Mouse (Mus musculus) olfactory bulb, adult 2 months (tissue): Measurements from ENCODE around the gene Slc47a2. TPM values are rescaled to one million over a fixed set of nuclear protein-coding genes. Genes with fewer than 3 reads are reported as not detected.

Experiments used
- H3K27ac ChIP-seq: fragments of 200-500 bp; 2 replicates; pipeline ENCODE4 v1.5.1; 2012; ENCODE audit warnings: low read depth, low read length; ENCODE audit not compliant: insufficient read depth
- H3K4me1 ChIP-seq: fragments of 200-500 bp; 2 replicates; pipeline ENCODE4 v1.6.1; 2012; ENCODE audit warnings: low read length; ENCODE audit not compliant: control insufficient read depth, insufficient read depth
- H3K4me3 ChIP-seq: fragments of 200-500 bp; 2 replicates; pipeline ENCODE4 v1.5.1; 2012; ENCODE audit warnings: mild to moderate bottlenecking, low read depth, low read length, moderate library complexity; ENCODE audit not compliant: insufficient read depth
- CTCF ChIP-seq: fragments of 200-500 bp; IDR thresholded peaks from 2 replicates; pipeline ENCODE4 v1.5.1; 2012; ENCODE audit warnings: low read depth, mild to moderate bottlenecking, low read length, moderate library complexity; ENCODE audit not compliant: insufficient read depth
- POLR2A ChIP-seq: fragments of 200-500 bp; IDR thresholded peaks from 2 replicates; pipeline ENCODE4 v1.6.1; 2012; ENCODE audit warnings: mild to moderate bottlenecking, low read depth, low read length, moderate library complexity; ENCODE audit not compliant: insufficient read depth
- WGBS: fragments of 180-500 bp; shearing (Covaris S2); methylation state at CpG from one replicate; pipeline ENCODE4 v1.1.7; 2018; 5-methylcytosine and 5-hydroxymethylcytosine counted together
- polyA plus RNA-seq: library from polyadenylated mRNA; stranded (reverse); fragments of >200 nt; gene quantifications from 2 replicates; pipeline ENCODE4 v1.2.4, GENCODE M21; 2012; ENCODE audit warnings: low replicate concordance; ENCODE audit not compliant: missing spikeins, insufficient read depth, insufficient read length

Slc47a2 gene
- polyA plus RNA-seq, 1 experiment = not detected

DNA sequence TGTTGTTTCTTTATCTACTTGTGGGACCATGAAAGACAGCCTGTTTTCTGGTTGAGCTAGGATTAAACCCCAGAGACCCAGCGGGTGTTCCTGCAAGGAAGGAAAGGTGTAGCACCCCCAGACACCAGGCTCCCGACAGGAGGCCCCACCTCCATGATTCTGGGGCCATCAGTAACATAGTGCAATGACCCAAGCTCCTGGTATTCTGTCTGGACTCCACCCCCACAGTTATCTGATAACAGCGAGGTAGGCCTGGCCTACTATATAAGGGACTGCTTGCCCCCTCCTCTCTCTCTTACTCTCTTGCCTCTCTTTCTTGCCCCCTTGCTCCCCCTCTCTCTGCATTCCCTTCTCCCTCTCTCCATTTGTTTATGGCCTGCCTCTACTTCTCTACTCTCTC, 42.5 kb downstream of the Slc47a2 start:
- Histone ChIP-seq H3K4me3 (no peak overlapping the region), H3K27ac (no peak overlapping the region), H3K4me1 (peaks cover 17% of the 10 kb centered on the region)
- TF ChIP-seq CTCF = no peak
- TF ChIP-seq POLR2A = no peak
- WGBS = 79% methylated on average over 3 of the region's 3 CpGs

DNA sequence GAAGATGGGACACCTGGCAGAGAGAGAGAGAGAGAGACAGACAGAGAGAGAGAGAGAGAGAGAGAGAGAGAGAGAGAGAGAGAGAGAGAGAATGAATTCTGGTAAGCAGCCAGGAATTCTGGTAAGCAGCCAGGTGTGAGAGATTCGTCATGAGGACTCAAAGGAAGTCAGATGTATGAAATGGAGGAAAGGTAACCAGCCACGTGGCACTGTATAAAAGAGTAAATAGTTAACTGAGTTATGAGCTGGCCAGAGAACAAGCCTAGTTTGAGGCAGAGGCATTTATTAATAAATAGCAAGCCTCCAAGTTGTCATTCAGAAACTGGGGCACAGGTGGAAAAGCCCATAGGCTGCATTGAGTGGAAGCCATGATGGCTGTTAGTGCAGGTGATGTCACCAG, 44.8 kb downstream of the Slc47a2 start:
- TF ChIP-seq POLR2A (no peak), CTCF (no peak)
- Histone ChIP-seq H3K27ac (no peak overlapping the region), H3K4me1 (peaks cover 20% of the 10 kb centered on the region), H3K4me3 (no peak overlapping the region)
- 71% methylated on average over 2 of the region's 2 CpGs for WGBS

DNA sequence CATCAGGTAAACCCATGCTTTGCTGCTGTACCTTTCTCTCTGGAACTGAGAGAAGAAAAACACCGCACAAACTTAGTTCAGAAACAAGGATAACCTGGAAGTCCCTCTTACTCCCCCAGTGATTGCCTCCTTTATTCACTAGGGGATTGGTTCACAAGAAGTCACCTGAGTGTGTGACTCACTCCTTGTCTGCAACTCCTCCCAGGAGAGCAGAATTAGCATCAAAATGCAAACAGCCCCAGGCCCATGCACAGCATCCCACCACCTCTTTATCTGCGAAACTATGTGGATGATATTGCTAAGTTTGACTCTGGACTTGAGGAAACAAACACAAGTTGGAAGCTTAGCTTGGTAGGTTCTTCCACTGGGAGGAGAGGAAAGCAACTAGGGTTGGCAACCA, 45.3 kb downstream of the Slc47a2 start:
- H3K4me1 ChIP-seq = peaks cover 20% of the 10 kb centered on the region
- H3K27ac ChIP-seq = no peak overlapping the region
- H3K4me3 ChIP-seq = no peak overlapping the region
- TF ChIP-seq CTCF (no peak), POLR2A (no peak)
- WGBS = 95% methylated on average over 2 of the region's 2 CpGs

DNA sequence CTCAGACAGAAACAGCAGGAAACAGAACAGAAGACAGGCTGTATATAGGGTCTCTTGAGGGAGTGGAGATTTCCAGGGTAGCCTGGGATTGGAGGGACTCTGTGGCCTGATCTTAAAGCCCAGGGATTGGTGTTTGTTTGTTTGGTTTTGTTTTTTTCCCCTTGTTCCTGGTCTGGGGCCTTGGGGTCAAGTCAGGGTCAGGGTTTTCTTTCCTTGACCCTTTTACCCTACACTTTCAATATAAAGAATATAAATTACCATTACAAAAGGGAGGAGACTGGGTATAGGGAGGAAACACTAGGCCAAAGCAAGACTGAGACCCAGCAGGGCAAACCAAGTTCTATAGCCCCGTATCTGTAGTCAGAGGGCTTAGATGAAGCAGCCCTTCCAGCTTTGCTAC, 46.1 kb downstream of the Slc47a2 start:
- 78% methylated on average over 1 of the region's 1 CpGs for WGBS
- no peak overlapping the region for H3K4me3 ChIP-seq
- no peak overlapping the region for H3K27ac ChIP-seq
- TF ChIP-seq CTCF = no peak
- no peak for TF ChIP-seq POLR2A
- peaks cover 20% of the 10 kb centered on the region for H3K4me1 ChIP-seq

DNA sequence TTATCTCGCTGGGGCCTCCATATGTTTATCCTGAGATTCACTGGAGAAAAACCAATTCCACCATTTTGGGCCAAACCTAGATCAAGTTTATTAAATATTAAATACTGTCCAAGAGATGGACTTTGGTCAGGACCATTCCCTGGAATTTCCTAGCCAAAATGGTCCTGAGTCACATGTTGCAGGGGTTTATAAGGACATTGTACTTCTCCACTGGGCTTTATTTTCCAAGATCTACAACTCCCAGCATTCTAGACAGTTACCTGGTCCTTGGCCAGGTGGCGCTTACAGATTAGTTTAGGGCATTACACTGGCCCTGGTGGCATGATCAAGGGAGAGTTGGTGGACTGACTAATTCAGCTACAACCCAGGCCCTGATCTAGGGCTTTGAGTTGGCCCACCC, 47.1 kb downstream of the Slc47a2 start:
- WGBS = 94% methylated on average over 2 of the region's 2 CpGs
- no peak overlapping the region for H3K27ac ChIP-seq
- TF ChIP-seq POLR2A = no peak
- TF ChIP-seq CTCF = no peak
- H3K4me1 ChIP-seq = peaks cover 15% of the 10 kb centered on the region
- no peak overlapping the region for H3K4me3 ChIP-seq

DNA sequence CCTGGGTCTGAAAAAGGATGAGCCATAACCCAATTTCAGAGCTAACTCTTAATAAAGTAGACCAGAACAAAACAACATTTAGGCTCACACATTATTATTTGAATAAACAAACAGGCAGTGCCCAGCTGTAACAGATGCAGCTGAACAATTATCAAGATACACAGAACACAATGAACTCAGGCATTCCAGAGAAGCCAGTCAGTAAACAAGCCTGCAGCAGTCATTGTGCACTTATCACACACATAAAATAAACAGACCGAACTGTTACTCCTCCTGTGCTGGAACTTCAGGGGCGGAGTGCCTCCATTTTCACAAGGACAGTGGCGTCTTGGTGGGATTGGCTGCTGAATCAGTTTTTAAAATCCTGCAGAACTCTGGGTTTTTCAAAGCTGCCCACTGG, 48.2 kb downstream of the Slc47a2 start:
- no peak for TF ChIP-seq CTCF
- no peak overlapping the region; the same call in 1 of the 2 replicates for H3K27ac ChIP-seq
- WGBS = 25% methylated on average over 3 of the region's 3 CpGs
- H3K4me1 ChIP-seq = peaks cover 8% of the 10 kb centered on the region; the same call in 1 of the 2 replicates
- no peak overlapping the region for H3K4me3 ChIP-seq

DNA sequence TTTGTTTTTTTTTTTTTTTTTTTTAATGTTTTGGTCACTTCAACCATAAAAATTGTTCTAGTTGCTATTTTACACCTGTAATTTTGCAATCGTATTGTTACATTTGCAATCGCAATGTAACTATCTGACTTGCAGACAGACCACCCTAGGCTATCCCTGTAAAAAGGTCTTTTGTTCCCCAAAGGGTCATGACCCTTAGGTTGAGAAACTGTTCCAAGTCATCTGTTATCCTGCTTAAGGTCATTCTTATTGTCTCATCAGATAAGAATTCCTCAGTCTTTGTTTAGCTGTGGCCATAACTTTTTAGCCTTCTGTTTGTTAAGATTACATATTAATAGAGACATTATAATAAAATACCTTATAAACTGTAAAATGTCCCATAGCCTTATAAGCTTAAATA, 49.4 kb downstream of the Slc47a2 start:
- Histone ChIP-seq H3K4me3 (no peak overlapping the region), H3K4me1 (peaks cover 3% of the 10 kb centered on the region; the same call in 1 of the 2 replicates), H3K27ac (no peak overlapping the region)
- TF ChIP-seq CTCF (no peak), POLR2A (no peak)
- 77% methylated on average over 2 of the region's 2 CpGs for WGBS

DNA sequence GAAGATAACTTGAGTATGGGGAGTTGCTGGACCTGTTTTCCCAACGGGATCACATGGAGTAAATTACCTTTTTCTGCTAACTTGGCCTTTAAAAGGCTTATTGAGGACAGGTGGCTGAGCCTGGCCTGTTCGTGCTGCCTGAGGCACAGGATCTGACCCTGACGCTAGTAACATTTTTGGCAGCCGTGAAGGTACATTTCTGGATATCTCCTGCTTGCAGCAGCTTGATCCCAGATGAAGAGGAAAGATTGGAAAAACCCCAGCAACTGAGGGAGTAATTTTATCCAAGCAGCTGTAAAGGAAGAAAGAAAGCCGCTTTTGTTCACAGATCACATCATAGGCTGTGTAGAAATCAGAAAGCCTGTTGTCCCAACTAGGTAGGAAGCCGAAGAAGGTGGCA, 58.3 kb downstream of the Slc47a2 start:
- Histone ChIP-seq H3K4me3 (no peak overlapping the region), H3K27ac (no peak overlapping the region), H3K4me1 (no peaks in the 10 kb centered on the region)
- TF ChIP-seq POLR2A (no peak), CTCF (no peak)
- 67% methylated on average over 6 of the region's 6 CpGs for WGBS

DNA sequence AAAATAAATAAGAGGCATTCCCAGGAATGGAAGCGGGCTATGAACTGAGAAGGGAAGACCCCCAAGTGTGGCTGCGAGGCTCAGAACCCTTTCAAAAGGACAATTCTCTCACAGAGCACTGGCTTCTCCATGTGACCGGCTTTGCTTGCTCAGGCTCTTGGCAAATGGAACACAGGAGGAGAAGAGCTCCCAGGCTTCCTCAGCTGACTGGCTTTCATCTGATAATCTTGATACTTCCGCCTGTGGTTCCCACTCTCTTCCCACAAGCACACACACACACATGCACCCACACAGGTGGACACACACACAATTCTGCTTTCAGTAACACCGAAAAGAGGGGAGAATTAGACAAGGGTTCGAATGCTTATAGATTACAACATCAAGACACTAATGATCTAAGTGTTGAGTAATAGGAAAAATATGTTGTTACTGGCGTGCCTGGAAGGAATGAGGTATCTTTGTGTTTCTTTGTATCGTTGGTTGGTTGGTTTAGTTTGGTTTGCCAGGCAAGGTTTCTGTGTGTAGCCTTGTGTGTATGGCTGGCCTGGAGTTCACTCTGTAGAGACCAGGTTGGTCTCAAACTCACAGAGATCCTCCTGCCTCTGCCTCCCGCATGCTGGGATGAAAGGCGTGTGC, 59.1 kb downstream of the Slc47a2 start:
- 84% methylated on average over 10 of the region's 10 CpGs for WGBS
- peaks cover under 1% of the 10 kb centered on the region for H3K4me1 ChIP-seq
- TF ChIP-seq CTCF (no peak), POLR2A (no peak)
- no peak overlapping the region for H3K4me3 ChIP-seq
- no peak overlapping the region for H3K27ac ChIP-seq
